ENCODE assay signal across 9 mouse cellular contexts in the genomic region with DNA sequence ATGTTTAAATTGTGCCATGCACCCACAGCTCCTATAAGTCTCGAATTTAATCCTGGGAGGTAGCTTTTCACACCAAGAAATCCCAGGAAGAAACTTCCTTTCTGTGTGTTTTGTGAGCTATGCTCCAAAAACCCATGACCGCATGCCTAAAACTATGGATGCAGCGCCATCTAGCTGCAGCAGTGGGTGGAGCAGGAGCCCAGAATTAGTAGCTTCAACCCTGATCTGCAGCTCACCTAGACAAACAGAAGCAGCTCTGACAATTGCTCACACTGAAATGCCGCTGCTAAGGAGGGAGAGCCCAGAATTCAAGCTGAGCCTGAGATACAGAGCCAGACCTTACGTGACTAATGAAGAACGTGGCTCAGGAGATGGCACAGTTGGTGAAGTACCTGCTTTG.
DNase-seq lines count a peak whose midpoint lies in the region; ATAC-seq and TF ChIP-seq lines count a peak whose summit lies in the region.
"Had no signal": no experiment of that assay in that cellular context is flagged by ENCODE, and none has a peak within 500 bp of the region (broad histone marks: within the 10 kb centered on the region; RNA-seq: fewer than 3 reads in every experiment).

No protein-coding gene starts in this region.

- H3K9me3 ChIP-seq in E14TG2a.4 (ENCODE audit: low read length) = no peaks in the 10 kb centered on the region
- H3K9me3 ChIP-seq in forebrain, embryonic 12.5 days = no peaks in the 10 kb centered on the region
- no peaks in the 10 kb centered on the region for H3K9me3 ChIP-seq in liver, postnatal 0 days (ENCODE audit: low read length)
- H3K9me3 ChIP-seq: embryonic facial prominence, embryonic 15.5 days had no signal

- no peak overlapping the region for H3K4me2 ChIP-seq in forebrain, embryonic 12.5 days
- H3K4me2 ChIP-seq in liver, postnatal 0 days (ENCODE audit: low read depth, low read length) = no peak overlapping the region
- H3K4me2 ChIP-seq: embryonic facial prominence, embryonic 15.5 days had no signal

- H3K27ac ChIP-seq in forebrain, embryonic 12.5 days = no peak overlapping the region
- H3K27ac ChIP-seq in liver, postnatal 0 days (ENCODE audit: low read depth) = no peak overlapping the region
- no peak overlapping the region for H3K27ac ChIP-seq in thymus, adult 2 months (ENCODE audit: control insufficient read depth, insufficient read depth, low read length)
- H3K27ac ChIP-seq: embryonic facial prominence, embryonic 15.5 days had no signal

- H3K9ac ChIP-seq in forebrain, embryonic 12.5 days = no peak overlapping the region
- H3K9ac ChIP-seq in liver, postnatal 0 days (replicated peaks) = no peak overlapping the region
- H3K9ac ChIP-seq: embryonic facial prominence, embryonic 15.5 days had no signal

- TF ChIP-seq CTCF in E14TG2a.4 (conservative IDR thresholded peaks at IDR 0.05; ENCODE audit: low read length) = peak; percentile 70
- peak; percentile 92 for TF ChIP-seq CTCF in liver, postnatal 0 days (IDR thresholded peaks at IDR 0.05; ENCODE audit: low read depth)
- TF ChIP-seq CTCF in thymus, adult 2 months (IDR thresholded peaks at IDR 0.05; ENCODE audit: borderline replicate concordance, control insufficient read depth, extremely low read depth, insufficient read depth, low read length, poor library complexity) = peak; percentile 58; the same call in 1 of the 2 replicates

- no peak for TF ChIP-seq POLR2A in thymus, adult 2 months (IDR thresholded peaks at IDR 0.05; ENCODE audit: control insufficient read depth, extremely low read depth, insufficient read depth, low read length, poor library complexity)

- 3% methylated on average over 6 of the region's 6 CpGs for WGBS in forebrain, embryonic 12.5 days
- 2% methylated on average over 6 of the region's 6 CpGs for WGBS in liver, postnatal 0 days (ENCODE audit: insufficient replicate concordance)
- WGBS in thymus, adult 2 months = 5% methylated on average over 6 of the region's 6 CpGs

- TF ChIP-seq EP300 in liver, postnatal 0 days (IDR thresholded peaks at IDR 0.05; ENCODE audit: low read depth) = no peak

- ATAC-seq in forebrain, embryonic 12.5 days (ENCODE audit: low FRiP score) = peak; percentile 43; the same call in 1 of the 2 replicates
- no peak for ATAC-seq in liver, postnatal 0 days

- no peaks in the 10 kb centered on the region for H3K4me1 ChIP-seq in E14TG2a.4 (replicated peaks; ENCODE audit: low read depth, low read length)
- H3K4me1 ChIP-seq in forebrain, embryonic 12.5 days = peaks cover 9% of the 10 kb centered on the region
- H3K4me1 ChIP-seq in liver, postnatal 0 days (ENCODE audit: insufficient read depth) = no peaks in the 10 kb centered on the region
- H3K4me1 ChIP-seq in thymus, adult 2 months (replicated peaks; ENCODE audit: control insufficient read depth, insufficient read depth, low read length) = no peaks in the 10 kb centered on the region

- intact Hi-C loops in heart, postnatal 25 days (cut with DNase I) = loop anchor here (2.0 to 5.0 kb wide), 3 partner anchors 499 to 1324 kb away; no protein-coding TSS in a partner anchor

- no peaks in the 10 kb centered on the region for H3K36me3 ChIP-seq in E14TG2a.4 (ENCODE audit: insufficient read depth, low read length)
- H3K36me3 ChIP-seq in forebrain, embryonic 12.5 days (replicated peaks) = no peaks in the 10 kb centered on the region
- H3K36me3 ChIP-seq in liver, postnatal 0 days (replicated peaks; ENCODE audit: insufficient read depth, low read length) = no peaks in the 10 kb centered on the region
- H3K36me3 ChIP-seq in thymus, adult 2 months (ENCODE audit: control insufficient read depth, insufficient read depth, low read length) = no peaks in the 10 kb centered on the region
- H3K36me3 ChIP-seq: embryonic facial prominence, embryonic 15.5 days had no signal

- H3K4me3 ChIP-seq in E14TG2a.4 (replicated peaks; ENCODE audit: low read length) = no peak overlapping the region
- no peak overlapping the region for H3K4me3 ChIP-seq in forebrain, embryonic 12.5 days (replicated peaks)
- no peak overlapping the region for H3K4me3 ChIP-seq in liver, postnatal 0 days (ENCODE audit: low read depth, low read length)
- no peak overlapping the region for H3K4me3 ChIP-seq in thymus, adult 2 months (ENCODE audit: control insufficient read depth, insufficient read depth, low read length)
- H3K4me3 ChIP-seq: embryonic facial prominence, embryonic 15.5 days had no signal

- peak; percentile 73 for DNase-seq in brain, embryonic 18.5 days (ENCODE audit: low read depth, low spot score)
- peak; percentile 40 for DNase-seq in heart, postnatal 25 days (ENCODE audit: low spot score)
- peak; percentile 89 to 90 for DNase-seq in kidney, postnatal 4 days
- DNase-seq in liver, postnatal 0 days = peak; percentile 75
- peak; percentile 46 for DNase-seq in ovary, adult 18-20 months (ENCODE audit: low spot score)
- peak; percentile 64 for DNase-seq in thymus, adult 2 months

- H3K27me3 ChIP-seq in E14TG2a.4 (ENCODE audit: insufficient read depth, low read length) = no peaks in the 10 kb centered on the region
- peaks cover 6% of the 10 kb centered on the region; the same call in 1 of the 2 replicates for H3K27me3 ChIP-seq in forebrain, embryonic 12.5 days
- no peaks in the 10 kb centered on the region for H3K27me3 ChIP-seq in liver, postnatal 0 days (ENCODE audit: insufficient read depth, low read length)
- no peaks in the 10 kb centered on the region for H3K27me3 ChIP-seq in thymus, adult 2 months (ENCODE audit: control insufficient read depth, insufficient read depth, low read length)
- H3K27me3 ChIP-seq: embryonic facial prominence, embryonic 15.5 days had no signal
